Mouse (Mus musculus): ENCODE data around the gene Dnajc3.

- no peak for TF ChIP-seq HCFC1 (IDR thresholded peaks at IDR 0.05; ENCODE audit: borderline replicate concordance, insufficient read depth, low read length)
- no peak for TF ChIP-seq ZNF384 (IDR thresholded peaks at IDR 0.05; ENCODE audit: low read depth, low read length)
- TF ChIP-seq CHD2 (IDR thresholded peaks at IDR 0.05; ENCODE audit: low read depth, low read length) = no peak
These were observed 20.2 kb downstream of the Dnajc3 start for GRCm38 (mm10) chr14:118958010-118958409.
